Mouse (Mus musculus) urinary bladder, postnatal 36 days (tissue): ENCODE results near the gene Mfsd6l.

ENCODE experiments used
- DNase-seq, 2 experiments: peaks; one replicate each; pipeline ENCODE4 v3.0.0; 2022; ENCODE audit warnings: low spot score in 2 of 2, mixed read lengths in 1 of 2

The Mfsd6l gene

DNA sequence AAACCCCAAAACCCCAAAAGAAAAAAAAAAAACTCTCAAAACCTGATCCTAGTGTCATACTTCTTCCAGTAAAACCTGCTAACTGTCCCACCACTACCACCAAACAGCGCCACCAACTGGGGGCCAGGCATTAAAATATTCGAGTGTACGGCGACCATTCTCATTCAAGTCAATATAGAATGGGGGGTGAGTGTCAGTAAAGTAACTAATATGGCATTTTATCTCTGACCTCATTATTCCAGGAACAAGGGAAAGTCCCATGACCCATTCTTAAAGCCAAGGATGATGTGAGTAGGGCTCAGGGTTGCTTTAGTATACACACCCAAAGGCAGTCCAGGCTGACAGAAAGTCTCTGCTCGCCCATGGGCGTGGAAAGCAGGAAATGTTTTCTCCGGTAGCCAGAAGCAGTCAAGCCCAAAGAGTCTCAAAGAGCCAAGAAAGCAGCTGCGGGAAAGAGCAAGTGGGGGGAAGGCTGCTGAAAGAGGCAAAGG, 2.0 kb upstream of the Mfsd6l start:
- peak in 1 of 2 experiments; percentile 32 for DNase-seq

DNA sequence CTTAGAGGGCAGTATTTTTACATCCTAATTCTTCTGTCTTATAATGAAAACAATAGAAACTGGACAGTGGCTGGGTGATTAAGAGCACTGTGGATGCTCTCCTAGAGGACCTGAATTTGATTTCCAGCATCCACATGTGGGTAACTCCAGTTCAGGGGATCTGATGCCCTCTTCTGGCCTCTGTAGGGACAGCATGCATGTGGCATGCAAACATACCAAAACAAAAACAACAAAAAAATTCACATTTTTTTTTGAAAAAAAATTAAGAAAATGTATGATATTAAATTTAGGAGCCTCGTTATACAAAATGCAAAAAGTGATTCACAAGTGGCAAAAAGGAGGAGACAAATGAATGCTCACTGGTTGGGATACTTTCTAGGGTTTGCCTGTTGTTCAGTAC, 3.6 kb downstream of the Mfsd6l start:
- DNase-seq, result no peak

DNA sequence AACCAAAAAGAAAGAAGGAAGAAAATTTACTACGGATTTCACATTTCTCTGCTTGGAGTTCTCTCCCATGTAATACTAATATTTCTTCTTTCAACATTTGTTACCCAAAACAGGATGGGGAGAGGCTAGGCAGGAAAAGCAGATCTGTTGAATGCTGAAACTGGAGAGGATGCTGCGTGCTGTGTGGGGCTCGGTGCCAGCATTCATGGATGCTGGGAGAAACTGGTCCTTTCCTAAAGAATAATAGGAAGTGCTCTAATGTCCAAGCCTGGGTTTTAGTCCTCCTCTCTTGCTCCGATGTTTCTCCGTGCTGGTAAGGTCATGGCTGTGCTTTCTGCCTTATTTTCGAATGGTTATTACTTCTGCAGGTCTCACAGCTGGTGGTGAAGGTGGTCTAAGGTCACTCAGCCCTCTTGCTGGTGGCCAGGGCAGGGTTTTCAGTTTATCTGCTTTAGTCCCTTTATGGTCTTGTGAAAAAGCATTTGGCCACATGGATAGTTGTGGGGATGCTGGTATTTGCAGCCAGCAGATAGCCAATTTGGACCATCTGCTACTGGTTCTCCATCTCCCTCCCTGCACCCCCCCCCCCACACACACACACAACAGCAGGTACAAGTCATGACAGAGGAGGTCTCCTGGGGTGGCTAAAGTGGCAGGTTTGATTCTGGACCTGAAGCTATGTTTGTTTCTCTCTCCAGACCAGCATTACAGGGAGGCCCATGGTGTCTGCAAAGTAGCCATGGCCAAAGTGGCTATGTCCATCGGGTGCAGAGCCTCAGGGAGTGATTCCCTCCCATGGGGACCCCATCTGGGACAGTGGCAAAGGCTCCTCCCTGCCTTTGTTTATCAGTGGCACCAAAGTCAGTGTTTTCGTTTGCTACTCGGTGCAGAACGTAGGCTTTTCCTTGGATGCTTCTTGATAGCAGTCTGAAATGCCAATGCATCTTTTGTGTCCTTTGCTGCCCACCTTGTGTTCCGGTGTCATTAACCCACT, 6.3 kb downstream of the Mfsd6l start:
- DNase-seq, result no peak

DNA sequence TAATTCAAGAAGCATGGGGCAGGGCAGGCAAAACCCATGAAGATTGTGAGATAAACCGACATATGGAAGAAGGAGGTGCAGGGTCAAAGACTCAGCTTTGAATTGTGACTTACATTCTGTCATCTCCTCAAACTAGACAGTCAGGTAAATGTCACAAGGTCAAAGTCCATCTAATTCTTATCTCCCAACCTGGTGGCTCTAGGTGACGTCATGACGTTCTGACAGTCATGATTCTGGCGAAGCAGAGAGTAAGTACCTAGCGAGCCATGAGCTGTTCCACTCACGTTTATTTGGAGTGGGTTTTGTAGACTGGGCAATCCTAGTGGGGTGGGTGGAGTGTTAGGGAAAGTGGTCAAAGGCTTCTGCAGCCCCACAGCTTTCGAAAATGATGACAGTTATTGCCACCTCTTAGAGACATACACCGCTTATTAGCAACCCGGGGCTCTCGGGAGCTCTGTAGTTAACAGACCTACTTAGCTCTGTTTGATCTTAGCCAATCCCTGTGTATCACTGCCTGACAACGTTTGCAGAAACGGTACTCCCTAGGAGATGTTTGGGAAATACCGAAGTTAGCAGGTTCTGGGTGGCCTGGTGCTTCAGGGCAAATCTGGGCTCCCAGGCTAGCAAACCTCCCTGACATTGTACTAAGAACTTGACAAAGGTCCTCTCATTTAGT, 8.5 kb downstream of the Mfsd6l start:
- no peak for DNase-seq

DNA sequence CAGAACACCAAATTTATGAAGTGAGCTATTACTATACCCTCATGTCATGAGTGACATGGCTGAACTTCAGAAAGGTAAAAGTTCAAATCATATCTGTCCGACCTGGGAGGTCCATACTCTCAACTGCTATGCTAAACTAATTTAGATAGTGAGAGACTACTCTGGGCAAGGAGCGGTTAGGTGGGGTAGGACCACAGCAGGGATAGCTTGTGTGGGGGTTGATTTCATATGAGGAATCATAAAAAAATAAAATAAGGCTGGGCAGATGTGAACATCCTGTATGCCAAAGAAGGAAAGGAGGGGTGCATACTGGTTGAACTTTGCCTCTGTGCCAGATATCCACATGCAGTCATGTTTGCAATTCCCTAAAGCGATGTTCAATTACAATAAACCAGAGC, 9.0 kb downstream of the Mfsd6l start:
- no peak for DNase-seq

DNA sequence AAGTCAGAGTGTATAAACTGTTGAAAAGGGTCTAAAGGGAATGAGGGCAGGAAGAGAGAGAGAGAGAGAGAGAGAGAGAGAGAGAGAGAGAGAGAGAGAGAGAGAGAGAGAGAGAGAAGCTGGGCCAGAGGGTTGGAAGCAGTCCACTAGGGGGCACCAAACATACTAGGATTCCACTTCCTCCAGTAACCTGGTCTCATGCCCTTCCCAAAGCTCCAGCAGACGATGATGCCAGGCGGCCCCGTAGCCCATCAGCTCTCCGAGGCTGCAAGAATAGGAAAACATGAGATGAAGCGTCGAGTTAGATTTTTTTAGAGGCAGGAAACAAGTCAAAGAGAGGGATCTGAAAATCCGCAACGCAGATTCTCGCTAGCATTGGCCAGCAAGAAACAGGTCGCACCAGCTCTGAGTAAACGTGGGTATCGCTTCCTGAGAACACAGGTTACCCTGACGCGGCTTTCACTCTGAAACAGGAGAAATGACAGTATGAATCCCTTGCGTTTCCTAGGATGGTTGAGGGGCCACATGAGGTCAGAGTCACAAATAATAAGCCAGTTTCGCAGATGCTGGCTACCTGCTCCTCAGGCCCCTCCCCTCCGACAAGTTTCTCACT, 10.6 kb downstream of the Mfsd6l start:
- DNase-seq, result peak; percentile 44 to 67

DNA sequence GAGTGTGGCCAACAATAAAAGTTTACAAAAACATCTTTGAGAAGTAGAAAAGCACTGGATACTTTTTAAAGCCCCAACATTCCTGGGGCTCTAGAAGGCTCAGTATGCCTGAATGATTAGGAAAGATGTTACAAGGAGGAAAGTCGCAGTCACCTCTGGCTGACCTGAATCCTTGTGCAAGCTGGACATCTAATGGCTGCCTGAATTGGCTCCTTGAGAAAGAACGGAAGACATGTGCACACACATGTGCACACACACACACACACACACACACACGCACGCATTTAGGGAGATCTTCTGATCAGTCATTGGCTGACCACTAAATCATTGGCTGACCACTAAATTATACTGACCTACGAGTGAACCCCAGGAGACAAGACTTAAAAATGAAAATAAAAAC, 14.9 kb downstream of the Mfsd6l start:
- DNase-seq, result peak in 1 of 2 experiments; percentile 32

DNA sequence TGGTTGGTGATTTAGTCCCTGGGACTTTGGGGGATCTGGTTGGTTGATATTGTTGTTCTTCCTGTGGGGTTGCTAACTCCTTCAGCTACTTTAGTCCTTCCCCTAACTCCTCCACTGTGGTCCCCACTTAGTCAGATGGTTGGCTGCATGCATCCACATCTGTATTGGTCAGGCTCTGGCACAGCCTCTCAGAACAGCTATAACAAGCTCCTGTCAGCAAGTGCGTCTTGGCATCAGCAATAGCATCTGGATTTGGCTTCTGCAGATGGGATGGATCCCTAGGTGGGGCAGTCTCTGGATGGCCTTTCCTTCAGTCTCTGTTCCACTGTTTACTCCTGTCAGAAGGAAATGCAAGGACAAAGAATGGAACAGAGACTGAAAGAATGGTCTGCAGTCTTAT, 21.1 kb downstream of the Mfsd6l start:
- DNase-seq, result no peak

DNA sequence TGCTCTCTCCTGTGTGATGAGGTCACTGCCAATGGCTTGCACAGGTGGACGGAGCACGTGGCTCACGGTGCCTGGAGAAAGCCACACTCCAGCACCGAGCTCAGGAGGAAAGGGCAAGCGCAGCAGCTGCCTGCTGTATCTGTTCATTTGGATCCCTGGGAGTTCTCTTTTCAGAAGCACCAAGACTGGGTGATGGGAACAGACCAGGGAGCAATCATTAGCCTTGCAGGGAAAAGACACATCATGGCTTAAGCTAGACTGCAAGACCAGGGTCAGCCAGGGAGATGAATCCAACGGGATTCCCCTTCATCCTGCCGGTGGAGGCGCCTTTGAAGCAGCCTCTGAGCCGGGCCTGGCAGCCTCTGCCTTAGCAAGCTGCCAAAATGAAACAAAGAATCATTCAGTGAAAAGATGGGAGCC, 23.5 kb downstream of the Mfsd6l start:
- no peak for DNase-seq

DNA sequence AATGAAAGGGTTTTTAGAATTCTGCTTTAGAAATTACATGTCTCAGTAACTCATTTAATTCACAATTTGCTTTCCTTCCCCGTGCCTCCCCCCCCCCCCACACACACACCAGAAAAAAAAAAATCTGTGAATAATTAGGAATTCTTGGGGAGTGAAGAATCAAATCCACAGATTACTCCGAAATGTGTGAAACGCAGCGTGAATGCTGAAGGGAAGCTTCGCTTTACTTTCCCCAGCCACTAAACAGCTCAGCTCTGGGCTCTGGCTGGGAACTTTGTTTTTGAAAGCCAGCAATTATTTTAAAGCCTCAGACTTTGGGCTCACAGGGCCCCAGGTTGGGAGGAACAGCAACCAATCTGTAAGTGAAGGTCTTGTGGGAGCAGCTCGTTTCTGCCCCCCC, 24.6 kb downstream of the Mfsd6l start:
- DNase-seq, result no peak

DNA sequence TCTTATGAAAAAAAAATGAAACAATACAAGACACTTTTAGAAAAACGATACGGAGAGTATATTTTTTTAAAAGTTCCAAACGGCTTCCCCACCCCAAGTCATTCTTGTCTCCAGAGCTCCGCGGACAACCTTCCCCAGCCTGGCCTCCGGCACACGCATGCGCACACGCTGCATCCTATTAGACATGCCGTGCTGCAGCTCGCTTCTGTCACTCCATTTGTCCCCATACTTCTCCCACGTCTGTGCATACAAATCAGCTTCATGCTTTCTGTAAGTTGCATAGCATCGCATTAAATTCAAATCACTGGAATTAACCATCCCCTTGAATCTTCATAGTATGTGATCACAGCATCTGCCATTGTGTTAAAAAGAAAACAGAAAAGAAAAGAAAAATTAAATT, 27.2 kb downstream of the Mfsd6l start:
- no peak for DNase-seq

DNA sequence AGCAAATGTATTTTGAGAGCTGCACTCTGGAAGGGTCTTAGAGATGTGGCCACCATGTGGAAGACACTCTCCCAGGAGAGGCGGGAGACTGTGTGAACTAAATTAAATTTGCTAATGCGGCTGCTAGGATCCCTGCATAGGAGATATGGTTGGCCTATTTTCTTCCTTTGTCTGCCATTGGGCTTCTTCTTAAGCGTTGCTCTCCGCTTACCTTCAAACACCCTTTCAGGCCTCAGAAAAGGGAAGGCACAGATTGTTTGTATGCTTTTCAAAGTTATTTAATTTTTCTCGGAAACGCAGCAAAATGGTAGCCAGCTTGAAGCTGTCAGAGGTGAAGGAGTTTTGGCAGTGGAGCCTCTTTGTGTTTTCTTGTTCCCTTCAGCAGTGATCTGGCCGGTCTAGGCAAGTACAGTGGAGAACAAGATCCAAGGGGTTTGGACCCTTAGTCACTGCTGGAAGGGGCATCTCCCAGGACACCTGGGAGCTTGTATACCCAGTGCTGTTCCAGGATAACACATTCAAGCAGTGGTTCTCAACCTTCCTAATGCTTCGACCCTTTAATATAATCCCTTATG, 28.0 kb downstream of the Mfsd6l start:
- no peak for DNase-seq

DNA sequence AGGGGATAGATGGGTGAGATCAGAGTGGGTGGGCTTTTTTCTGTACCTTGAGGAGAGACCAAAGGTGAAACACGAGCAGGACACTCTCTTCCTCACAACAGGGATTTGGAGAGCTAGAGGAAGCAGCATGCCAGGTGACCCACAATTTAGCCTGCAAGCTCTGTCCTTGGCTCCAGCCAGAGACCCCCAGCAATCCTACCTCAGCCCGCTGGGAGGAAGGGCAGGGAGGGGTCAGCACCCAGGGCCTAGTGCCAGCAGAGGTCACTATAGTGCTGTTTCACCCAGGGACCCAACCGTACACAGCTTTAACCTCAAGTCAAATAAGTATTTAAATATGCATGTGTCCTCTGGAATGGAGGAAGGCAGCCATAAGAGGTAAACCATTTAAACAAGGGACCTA, 29.9 kb downstream of the Mfsd6l start:
- no peak for DNase-seq

DNA sequence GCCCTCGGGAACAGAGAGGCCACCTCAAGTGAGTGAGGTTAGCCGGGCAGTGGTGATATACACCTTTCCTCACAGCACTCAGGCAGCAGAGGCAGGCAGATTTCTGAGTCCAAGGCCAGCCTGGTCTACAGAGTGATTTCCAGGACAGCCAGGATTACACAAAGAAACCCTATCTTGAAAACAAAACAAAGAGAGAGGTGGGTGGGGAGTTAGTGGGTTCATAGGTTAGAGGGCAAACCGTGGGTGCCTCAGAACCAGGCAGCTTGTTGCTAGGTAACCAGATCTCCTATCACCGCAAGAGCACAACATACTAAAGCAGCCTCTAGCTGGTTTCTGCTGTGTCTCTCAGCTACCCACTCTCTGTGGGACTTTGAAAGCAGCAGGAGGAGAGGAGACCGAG, 30.7 kb downstream of the Mfsd6l start, which contains the start of gene Ccdc42:
Gene Ccdc42, plus strand, starts transcription at position 301 of the 400 bp plus-strand sequence.
- no peak for DNase-seq

DNA sequence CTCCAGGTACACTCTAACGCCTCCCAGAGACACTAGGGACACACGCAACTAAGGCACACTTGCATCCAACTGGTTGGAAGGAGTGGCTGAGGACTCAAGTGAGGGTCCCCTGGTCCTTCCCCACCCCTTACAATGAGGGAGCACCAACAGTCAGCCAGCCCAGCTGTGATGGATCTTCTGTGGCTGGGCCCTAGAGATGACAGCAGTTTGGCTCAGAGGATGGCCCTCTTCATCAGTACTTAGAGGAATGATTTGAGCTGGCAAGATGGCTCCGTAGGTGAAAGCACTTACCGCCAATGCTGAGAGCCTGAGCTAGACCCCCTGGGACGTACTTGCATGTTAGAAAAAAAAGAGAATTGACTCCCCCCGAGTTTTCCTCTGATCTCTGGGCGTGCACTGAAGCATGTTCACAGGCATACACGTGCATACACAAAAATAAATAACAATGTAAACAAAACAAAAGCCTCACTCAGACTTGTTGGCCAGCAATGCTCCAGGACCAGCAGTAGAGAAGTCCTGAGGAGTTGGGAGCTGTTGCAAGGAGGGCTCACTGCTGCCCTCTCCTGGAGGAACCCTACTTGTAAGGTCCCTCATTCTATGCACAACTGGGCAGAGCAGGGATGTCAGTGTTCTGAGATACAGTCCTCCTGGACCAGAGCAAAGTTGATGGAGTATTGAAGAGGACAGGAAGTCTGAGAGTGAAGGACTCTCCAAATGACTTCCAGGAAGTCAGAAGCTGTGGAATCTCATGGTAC, 33.2 kb downstream of the Mfsd6l start:
- DNase-seq, result peak; percentile 72 to 81

DNA sequence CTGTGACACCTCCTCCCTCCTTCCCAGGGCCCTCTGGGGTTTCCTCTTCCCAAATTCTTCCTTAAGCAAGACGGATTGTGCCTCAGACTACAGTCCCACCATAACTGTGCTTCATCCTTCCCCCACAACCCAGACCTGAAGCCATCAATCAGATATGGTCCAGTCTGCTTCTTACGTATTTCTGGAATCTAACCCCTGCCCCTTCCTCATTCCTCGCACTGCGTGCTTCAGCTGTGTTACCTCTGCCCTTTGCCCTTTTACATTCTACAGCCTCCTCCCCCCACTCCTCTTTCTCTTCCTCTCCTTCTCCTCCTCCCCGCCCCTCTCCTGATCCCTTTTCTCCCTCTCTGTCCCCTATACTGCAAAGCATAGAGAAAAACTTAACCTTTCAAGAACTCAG, 35.7 kb downstream of the Mfsd6l start:
- DNase-seq, result no peak

DNA sequence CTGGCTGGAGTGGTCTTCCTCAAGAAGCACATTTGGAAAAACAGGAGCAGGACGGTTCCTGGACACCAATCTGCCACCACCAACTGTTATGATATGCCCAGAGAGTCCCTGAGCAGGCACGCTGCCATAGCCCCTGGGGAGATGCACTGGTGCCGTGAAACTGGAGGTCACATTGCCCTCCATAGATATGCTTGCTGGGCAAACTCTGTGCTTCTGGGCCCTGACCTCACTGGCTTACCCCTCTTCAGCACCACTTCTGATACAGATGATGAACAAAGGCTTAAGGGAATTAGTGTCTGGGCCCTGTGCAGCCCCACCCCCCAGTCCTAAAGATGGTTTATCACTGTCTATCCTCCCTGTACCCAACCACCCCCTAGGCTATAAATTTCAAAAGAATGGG, 37.3 kb downstream of the Mfsd6l start:
- no peak for DNase-seq

DNA sequence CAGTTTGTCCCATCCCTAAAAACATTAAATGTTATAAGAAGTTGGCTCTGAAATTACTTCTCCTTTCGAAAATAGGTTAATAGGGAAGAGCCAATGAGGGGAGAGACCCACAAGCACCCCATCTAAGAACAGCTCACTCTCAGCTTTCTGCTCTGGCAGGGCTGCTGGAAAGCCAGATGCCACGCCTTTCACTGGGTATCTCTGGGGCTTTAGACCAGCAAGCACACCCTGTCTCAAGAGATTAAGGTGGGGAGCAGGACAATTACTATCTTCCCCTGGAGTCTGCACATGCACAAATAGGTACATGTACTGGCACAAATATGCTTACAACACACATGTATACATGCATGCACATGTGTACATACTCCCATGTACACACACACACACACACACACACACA, 41.9 kb downstream of the Mfsd6l start:
- no peak for DNase-seq

DNA sequence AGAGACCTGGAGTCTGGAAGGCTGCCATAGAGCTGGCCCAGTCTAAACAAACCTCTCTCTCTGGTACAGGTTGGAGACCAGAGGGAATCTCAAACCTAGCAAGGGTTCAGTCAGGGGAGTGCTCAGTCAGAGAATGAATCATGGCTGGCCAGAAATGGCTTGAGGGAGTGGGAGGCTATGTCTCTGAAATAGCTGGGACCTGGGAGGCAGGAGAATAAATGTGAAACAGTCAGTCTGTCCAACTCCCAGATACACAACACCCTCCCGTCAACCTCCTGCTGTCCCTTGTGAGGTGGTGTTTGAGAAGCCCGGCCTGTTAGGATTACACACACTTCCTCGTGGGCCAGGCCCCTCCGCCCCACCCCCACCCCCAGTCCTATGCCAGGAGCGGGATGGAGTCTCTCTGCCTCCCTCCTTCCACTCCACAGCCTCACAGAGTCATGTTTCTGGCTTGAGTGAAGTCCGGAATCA, 44.6 kb downstream of the Mfsd6l start:
- DNase-seq, result no peak

DNA sequence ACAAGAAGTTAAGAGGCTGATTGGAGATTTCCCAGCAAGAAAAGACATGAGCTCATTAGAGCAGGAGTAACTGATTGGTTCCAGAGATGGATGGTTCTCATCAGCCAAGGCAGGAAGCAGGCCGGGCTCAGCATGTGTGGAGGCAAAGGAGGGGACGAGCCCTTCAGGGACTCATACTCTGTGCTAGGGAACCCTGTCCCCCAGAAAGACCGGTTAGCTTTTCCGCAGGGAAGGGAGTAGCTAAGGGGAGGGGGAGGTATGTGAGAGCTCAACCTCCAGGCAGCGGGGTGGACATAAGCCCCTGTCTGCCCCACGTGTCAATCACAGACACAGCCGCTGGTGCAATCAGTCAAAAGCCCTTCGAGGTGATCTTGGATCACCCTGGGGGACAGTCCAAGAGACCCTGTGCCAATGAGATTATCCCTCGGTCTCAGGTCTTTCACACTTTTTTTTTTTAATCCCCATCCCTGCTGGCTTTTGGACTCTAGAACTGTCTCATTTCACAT, 45.6 kb downstream of the Mfsd6l start:
- no peak for DNase-seq
